Mouse (Mus musculus) ES-Bruce4 (cell line): Measurements from ENCODE around the gene Agfg2. TPM values are rescaled to one million over a fixed set of nuclear protein-coding genes. Genes with fewer than 3 reads are reported as not detected.

ENCODE experiments used
- H3K27ac ChIP-seq: 2 replicates; pipeline ENCODE4 v1.5.1; 2012; ENCODE audit warnings: low read length, inconsistent platforms; ENCODE audit not compliant: insufficient read depth
- H3K27me3 ChIP-seq: 2 replicates; pipeline ENCODE4 v1.6.1; 2012; ENCODE audit warnings: mild to moderate bottlenecking, low read length, inconsistent platforms; ENCODE audit not compliant: control insufficient read depth, poor library complexity, insufficient read depth, severe bottlenecking
- H3K36me3 ChIP-seq: 2 replicates; pipeline ENCODE4 v1.6.1; 2012; ENCODE audit warnings: inconsistent platforms, mild to moderate bottlenecking, low read length, moderate library complexity; ENCODE audit not compliant: control insufficient read depth, poor library complexity, insufficient read depth, severe bottlenecking
- H3K4me1 ChIP-seq: one replicate; pipeline ENCODE4 v1.8.1; 2011; ENCODE audit warnings: low read length; ENCODE audit not compliant: control insufficient read depth, insufficient read depth
- H3K4me3 ChIP-seq: 2 replicates; pipeline ENCODE4 v1.5.1; 2011; ENCODE audit warnings: low read depth, mild to moderate bottlenecking, low read length
- H3K9ac ChIP-seq: 2 replicates; pipeline ENCODE4 v1.6.1; 2012; ENCODE audit warnings: low read depth, mild to moderate bottlenecking, inconsistent platforms; ENCODE audit not compliant: poor library complexity, severe bottlenecking
- H3K9me3 ChIP-seq: replicated peaks from 2 replicates; pipeline ENCODE4 v1.6.1; 2012; ENCODE audit warnings: mild to moderate bottlenecking, low read length, inconsistent platforms; ENCODE audit not compliant: control insufficient read depth, poor library complexity, insufficient read depth, severe bottlenecking
- CTCF ChIP-seq: IDR thresholded peaks from one replicate; pipeline ENCODE4 v1.8.1; 2011; ENCODE audit warnings: low read depth, low read length
- EP300 ChIP-seq: IDR thresholded peaks from 2 replicates; pipeline ENCODE4 v1.6.1; 2011; ENCODE audit warnings: low read depth, low read length; ENCODE audit not compliant: insufficient read depth
- POLR2A ChIP-seq: IDR thresholded peaks from one replicate; pipeline ENCODE4 v1.8.1; 2011; ENCODE audit warnings: low read length; ENCODE audit not compliant: insufficient read depth
- polyA plus RNA-seq: library from polyadenylated mRNA; stranded (reverse); fragments of >200 nt; gene quantifications from 2 replicates; pipeline ENCODE4 v1.2.4, GENCODE M21; 2011; ENCODE audit warnings: low read depth; ENCODE audit not compliant: missing spikeins, insufficient read depth, insufficient read length

Gene Agfg2
- polyA plus RNA-seq, 1 experiment = 14.8 TPM

DNA sequence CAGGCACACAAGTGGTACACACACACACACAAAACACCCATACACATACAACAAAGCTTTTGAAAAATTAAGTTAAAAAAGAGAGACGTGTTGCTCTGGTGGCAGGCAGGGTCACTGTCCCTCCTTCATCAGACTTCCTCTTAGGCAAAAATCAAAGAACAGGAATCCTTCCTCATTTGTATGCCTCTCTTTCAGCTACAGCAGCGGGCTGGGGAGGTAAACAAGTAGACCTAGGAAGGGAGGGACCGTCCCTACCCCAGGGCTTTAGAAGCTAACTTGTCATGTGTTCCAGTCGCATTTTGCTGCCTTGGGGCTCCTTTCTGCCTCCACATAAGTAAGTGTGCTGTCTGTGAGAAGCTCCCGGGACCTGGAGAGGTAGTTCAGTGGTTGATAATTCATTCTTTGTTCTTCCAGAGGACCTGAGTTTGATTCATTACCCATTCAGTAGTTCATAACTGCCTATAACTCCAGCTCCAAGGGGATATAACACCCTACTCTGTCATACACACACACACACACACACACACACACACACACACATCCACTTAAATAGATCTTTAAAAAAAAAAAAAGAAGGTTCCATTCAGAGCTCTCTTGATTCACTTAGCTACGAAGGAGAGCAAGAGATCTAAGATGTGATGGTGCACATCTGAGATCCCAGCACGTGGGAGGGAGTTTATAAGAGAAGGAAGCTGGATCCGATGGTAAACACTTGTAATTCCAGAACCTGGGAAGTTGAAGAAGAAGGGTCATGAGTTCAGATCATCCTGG lies 33.7 kb upstream of the Agfg2 start:
- no peak overlapping the region for H3K4me3 ChIP-seq
- no peak overlapping the region for H3K27ac ChIP-seq
- H3K36me3 ChIP-seq = no peaks in the 10 kb centered on the region
- TF ChIP-seq CTCF (no peak), EP300 (no peak), POLR2A (no peak)
- H3K27me3 ChIP-seq = no peaks in the 10 kb centered on the region
- H3K4me1 ChIP-seq = peaks cover 3% of the 10 kb centered on the region
- no peak overlapping the region for H3K9ac ChIP-seq
- H3K9me3 ChIP-seq = 0 out of 2 replicates have a peak, but pooled peaks cover 2% of the 10 kb centered on the region

DNA sequence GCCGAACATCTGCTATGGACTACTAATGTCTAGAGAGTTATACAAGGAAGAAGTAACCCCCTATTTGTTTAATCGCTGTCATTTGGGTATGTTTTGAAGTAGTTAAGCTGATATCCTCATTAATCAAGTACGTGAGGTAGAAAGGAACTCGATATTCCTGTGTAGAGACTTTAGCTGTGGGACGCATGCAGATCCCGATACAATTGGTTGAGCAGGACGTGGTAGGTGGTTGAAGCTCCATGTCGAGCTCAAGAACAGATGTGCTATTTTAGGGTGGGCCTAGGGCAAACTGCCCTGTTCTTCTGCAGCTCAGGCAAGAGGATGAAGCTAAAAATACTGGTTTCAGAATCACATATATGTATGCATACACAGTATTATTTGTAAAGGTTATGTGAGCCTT lies 31.2 kb upstream of the Agfg2 start:
- Histone ChIP-seq H3K36me3 (no peaks in the 10 kb centered on the region), H3K9ac (no peak overlapping the region), H3K27me3 (no peaks in the 10 kb centered on the region), H3K27ac (no peak overlapping the region), H3K9me3 (0 out of 2 replicates have a peak, but pooled peaks cover 2% of the 10 kb centered on the region), H3K4me1 (peaks cover 3% of the 10 kb centered on the region), H3K4me3 (no peak overlapping the region)
- no peak for TF ChIP-seq EP300
- TF ChIP-seq POLR2A = no peak
- no peak for TF ChIP-seq CTCF

DNA sequence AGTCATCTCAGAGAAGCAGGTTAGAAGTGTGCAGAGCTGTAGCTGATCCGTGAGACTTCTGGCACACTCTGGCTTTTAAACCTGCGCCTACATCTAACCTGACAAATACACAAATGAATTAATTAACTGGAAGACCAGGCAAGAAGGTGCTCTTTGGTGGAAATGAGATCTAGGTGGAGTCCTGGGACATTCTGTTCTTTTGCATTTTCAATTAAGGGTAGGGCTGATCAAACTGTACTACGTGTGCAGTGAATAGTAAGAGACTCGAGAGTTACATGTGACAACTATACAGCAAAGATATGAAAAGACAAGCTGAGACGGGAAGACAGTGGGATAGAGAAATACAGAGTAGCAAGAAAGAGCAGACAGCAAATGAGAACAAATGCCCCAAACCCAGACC lies 28.9 kb upstream of the Agfg2 start:
- Histone ChIP-seq H3K27me3 (no peaks in the 10 kb centered on the region), H3K4me3 (no peak overlapping the region), H3K36me3 (no peaks in the 10 kb centered on the region), H3K27ac (no peak overlapping the region), H3K9me3 (0 out of 2 replicates have a peak, but pooled peaks cover 2% of the 10 kb centered on the region), H3K4me1 (no peaks in the 10 kb centered on the region), H3K9ac (no peak overlapping the region)
- TF ChIP-seq EP300 (no peak), POLR2A (no peak), CTCF (no peak)

DNA sequence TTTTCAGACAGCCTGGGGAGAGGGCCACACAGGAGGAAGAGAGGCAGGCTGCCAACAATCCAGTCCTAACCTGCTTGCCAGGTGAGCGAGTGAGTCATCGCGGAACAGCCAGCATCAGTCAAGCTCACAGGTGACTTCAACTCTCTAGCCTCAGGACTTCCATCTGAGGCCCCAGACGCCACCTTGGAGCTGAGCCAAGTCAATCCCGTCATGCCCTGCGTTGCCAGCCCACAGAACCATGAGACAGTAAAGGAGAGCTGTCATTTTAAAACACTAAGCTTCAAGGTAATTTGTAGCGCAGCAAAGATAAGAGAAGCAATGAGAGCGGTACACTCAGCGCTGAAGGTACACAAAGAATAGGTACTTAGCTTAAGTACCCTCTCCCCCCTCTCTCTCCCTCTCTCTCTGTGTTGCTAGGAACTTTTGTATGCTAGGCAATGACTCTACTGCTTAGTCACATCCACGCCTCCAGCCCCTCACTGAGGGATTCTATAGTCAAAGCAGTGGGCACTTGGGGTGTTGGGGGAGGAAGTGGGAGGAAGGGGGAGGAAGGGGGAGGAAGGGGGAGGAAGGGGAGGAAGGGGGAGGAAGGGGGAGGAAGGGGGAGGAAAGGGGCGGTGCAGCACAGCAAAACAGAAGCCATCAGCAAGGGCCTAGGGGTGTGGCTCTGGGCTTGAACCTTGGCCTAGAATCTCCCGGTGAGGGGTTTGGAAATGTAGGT lies 22.5 kb upstream of the Agfg2 start:
- no peak overlapping the region for H3K9ac ChIP-seq
- no peaks in the 10 kb centered on the region for H3K9me3 ChIP-seq
- no peaks in the 10 kb centered on the region for H3K36me3 ChIP-seq
- no peaks in the 10 kb centered on the region for H3K27me3 ChIP-seq
- H3K27ac ChIP-seq = no peak overlapping the region
- TF ChIP-seq EP300 (peak; percentile 73; the same call in 1 of the 2 replicates), CTCF (no peak)
- no peak overlapping the region for H3K4me3 ChIP-seq
- H3K4me1 ChIP-seq = no peaks in the 10 kb centered on the region

DNA sequence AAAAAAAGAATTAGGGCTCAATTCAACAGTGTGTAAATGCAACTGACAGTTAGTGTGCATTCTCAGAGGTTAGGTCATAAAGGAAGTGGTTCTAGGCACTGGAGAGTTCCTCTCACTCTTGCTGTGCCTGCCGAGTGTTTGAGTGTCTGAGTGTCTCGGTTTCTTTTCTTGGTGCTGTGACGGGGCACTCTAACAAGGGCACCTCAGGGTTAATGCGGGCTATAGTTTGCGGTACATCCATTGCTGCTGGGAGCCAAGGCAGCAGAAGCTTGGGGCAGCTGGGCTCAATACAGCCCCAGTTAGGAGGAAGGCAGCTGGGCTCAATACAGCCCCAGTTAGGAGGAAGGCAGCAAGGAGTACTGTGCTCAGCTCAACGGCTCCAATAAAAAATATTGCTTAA lies 20.7 kb upstream of the Agfg2 start:
- no peak for TF ChIP-seq CTCF
- TF ChIP-seq EP300 = no peak
- no peak for TF ChIP-seq POLR2A
- H3K27me3 ChIP-seq = no peaks in the 10 kb centered on the region
- H3K9me3 ChIP-seq = no peaks in the 10 kb centered on the region
- no peaks in the 10 kb centered on the region for H3K36me3 ChIP-seq
- no peaks in the 10 kb centered on the region for H3K4me1 ChIP-seq
- H3K4me3 ChIP-seq = no peak overlapping the region
- no peak overlapping the region for H3K9ac ChIP-seq
- H3K27ac ChIP-seq = no peak overlapping the region

DNA sequence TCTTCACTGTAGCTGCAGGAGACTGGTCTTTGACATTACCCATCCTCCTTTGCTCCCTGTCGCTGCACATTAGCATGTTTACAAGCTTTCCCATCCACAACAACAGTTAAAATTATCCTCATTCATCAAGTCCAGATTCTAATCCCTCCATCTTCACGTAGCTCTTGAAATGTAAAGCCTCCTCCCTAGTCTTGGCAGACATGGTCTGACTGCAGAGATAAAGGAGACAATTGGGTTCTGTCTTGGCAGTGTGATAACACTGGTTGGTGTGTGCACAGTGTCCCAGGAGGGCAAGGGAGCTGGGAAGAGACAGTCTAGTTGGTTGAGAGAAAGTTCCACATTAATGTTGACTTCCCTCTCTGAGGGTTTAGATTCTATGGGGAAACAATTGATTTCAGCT lies 15.3 kb upstream of the Agfg2 start:
- TF ChIP-seq CTCF (no peak), POLR2A (no peak), EP300 (no peak)
- Histone ChIP-seq H3K27ac (no peak overlapping the region), H3K9me3 (no peaks in the 10 kb centered on the region), H3K36me3 (no peaks in the 10 kb centered on the region), H3K4me3 (no peak overlapping the region), H3K4me1 (peaks cover 1% of the 10 kb centered on the region), H3K9ac (no peak overlapping the region), H3K27me3 (no peaks in the 10 kb centered on the region)
